27 mouse cellular contexts compared by ENCODE assay signal in the genomic region with DNA sequence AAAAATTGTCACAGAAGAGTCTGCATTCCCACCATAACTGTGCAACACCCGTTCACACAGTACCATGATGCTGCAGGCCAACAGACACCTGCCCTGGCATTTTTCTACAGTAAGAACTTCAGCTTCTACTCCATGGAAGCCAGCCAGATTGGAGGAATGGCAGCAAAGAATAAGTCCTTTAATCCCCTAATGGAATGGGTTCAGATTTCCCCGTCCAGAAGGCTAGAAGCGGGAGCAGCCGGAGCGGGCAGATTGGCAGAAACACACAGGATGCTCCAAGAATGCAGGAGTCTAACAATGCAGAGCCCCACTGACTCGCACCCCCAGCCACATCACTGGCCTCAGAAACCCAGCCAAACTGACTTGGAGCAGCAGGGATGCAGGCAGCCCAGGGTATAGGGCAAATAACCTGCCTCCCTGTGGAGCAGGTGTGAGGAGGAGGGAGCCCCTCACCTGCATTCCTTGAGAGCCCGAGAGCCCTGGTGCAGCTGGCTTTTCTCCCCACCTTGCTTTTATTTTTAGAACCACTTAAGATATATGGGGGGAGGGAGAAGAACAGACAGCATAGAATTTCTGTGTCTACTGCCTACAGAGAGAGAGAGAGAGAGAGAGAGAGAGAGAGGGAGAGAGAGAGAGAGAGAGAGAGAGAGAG. TPM values are rescaled to one million over a fixed set of nuclear protein-coding genes. Genes with fewer than 3 reads are reported as not detected.
DNase-seq lines count a peak whose midpoint lies in the region; ATAC-seq and TF ChIP-seq lines count a peak whose summit lies in the region.
"Had no signal": no experiment of that assay in that cellular context is flagged by ENCODE, and none has a peak within 500 bp of the region (broad histone marks: within the 10 kb centered on the region; RNA-seq: fewer than 3 reads in every experiment).

No protein-coding gene starts in this region.

- no peaks in the 10 kb centered on the region for H3K4me1 ChIP-seq in lung, embryonic 14.5 days (ENCODE audit: insufficient read depth)
- H3K4me1 ChIP-seq: midbrain, embryonic 12.5 days had no signal

- H3K27me3 ChIP-seq in lung, embryonic 14.5 days (ENCODE audit: insufficient read depth, low read length), result no peaks in the 10 kb centered on the region
- H3K27me3 ChIP-seq: Patski had no signal

- TF ChIP-seq CTCF in lung, embryonic 14.5 days (IDR thresholded peaks at IDR 0.05; ENCODE audit: low read depth), result no peak

- H3K9ac ChIP-seq in lung, embryonic 14.5 days, result no peak overlapping the region
- H3K9ac ChIP-seq: embryonic facial prominence, embryonic 13.5 days; heart, embryonic 12.5 days; kidney, embryonic 15.5 days; limb, embryonic 12.5 days; liver, embryonic 12.5 days; midbrain, embryonic 12.5 days had no signal

- H3K27ac ChIP-seq in lung, embryonic 14.5 days (ENCODE audit: low read depth), result peak overlapping the region; percentile 71
- H3K27ac ChIP-seq: embryonic facial prominence, embryonic 13.5 days; kidney, embryonic 15.5 days; limb, embryonic 12.5 days; liver, embryonic 12.5 days; midbrain, embryonic 12.5 days had no signal

- H3K4me3 ChIP-seq in lung, embryonic 14.5 days (ENCODE audit: low read depth, low read length), result no peak overlapping the region
- H3K4me3 ChIP-seq: embryonic facial prominence, embryonic 13.5 days; heart, embryonic 12.5 days; kidney, embryonic 15.5 days; limb, embryonic 12.5 days; liver, embryonic 12.5 days; midbrain, embryonic 12.5 days had no signal

- H3K36me3 ChIP-seq in lung, embryonic 14.5 days (ENCODE audit: insufficient read depth), result no peaks in the 10 kb centered on the region
- H3K36me3 ChIP-seq: embryonic facial prominence, embryonic 13.5 days; heart, embryonic 12.5 days; kidney, embryonic 15.5 days; limb, embryonic 12.5 days; liver, embryonic 12.5 days; midbrain, embryonic 12.5 days had no signal

- peak; percentile 66 for ATAC-seq in lung, embryonic 14.5 days (ENCODE audit: insufficient read depth)
- ATAC-seq: CD4-positive, CD25-positive, alpha-beta regulatory T cell, adult 4 months; forebrain, embryonic 16.5 days; liver, embryonic 12.5 days; lung, postnatal 0 days; Patski had no signal

- 20% methylated on average over 7 of the region's 7 CpGs for WGBS in lung, embryonic 14.5 days

- peak; percentile 28 to 33 for DNase-seq in cerebellum, postnatal 14 days
- DNase-seq in cerebellum, adult 9-10 months, result no peak
- peak; percentile 55 for DNase-seq in lung, embryonic 14.5 days
- no peak for DNase-seq in lung, postnatal 4 days
- DNase-seq in right cerebral cortex, postnatal 10 days (ENCODE audit: low spot score in 2 of 2), result peak; percentile 26 to 30
- no peak for DNase-seq in right cerebral cortex, postnatal 36 days (ENCODE audit: low spot score in 2 of 2)
- DNase-seq in gonadal fat pad, adult 2 months (ENCODE audit: low read depth), result peak; percentile 10
- DNase-seq: adrenal gland, postnatal 36 days; cerebellum, adult 9-11 months; gastrocnemius, postnatal 10 days; heart, adult 18-20 months; heart, postnatal 14 days; kidney, adult 11 months; kidney, postnatal 36 days; layer of hippocampus, postnatal 36 days; right cerebral cortex, adult 18-20 months; thymus, adult 18-20 months had no signal

- peak overlapping the region; percentile 4; the same call in 1 of the 2 replicates for H3K4me2 ChIP-seq in lung, embryonic 14.5 days
- H3K4me2 ChIP-seq: embryonic facial prominence, embryonic 13.5 days; heart, embryonic 12.5 days; kidney, embryonic 15.5 days; limb, embryonic 12.5 days; liver, embryonic 12.5 days; midbrain, embryonic 12.5 days had no signal

- H3K9me3 ChIP-seq in lung, embryonic 14.5 days (ENCODE audit: low read depth, low read length), result peaks cover 4% of the 10 kb centered on the region; the same call in 1 of the 2 replicates
- H3K9me3 ChIP-seq: embryonic facial prominence, embryonic 13.5 days; kidney, embryonic 15.5 days; liver, embryonic 12.5 days; midbrain, embryonic 12.5 days had no signal

RNA-seq across cellular contexts. Expression of a gene that starts 26.7 kb away (rescaled TPM):
- polyA plus RNA-seq in lung, embryonic 14.5 days (2014; fragmentation: Nextera tagmentation; extraction: Ambion mirVana), result 1.6 and 2.2 TPM in 2 replicates
- polyA plus RNA-seq in gonadal fat pad, adult 2 months (2012; rRNA removed), result 2.0 and 5.4 TPM in 2 replicates
- polyA plus RNA-seq: CD4-positive, CD25-positive, alpha-beta regulatory T cell, adult 4 months; liver, embryonic 12.5 days had no signal

RNA-seq across cellular contexts. Expression of a gene that starts 34.8 kb away (rescaled TPM):
- polyA plus RNA-seq in lung, embryonic 14.5 days (2014; fragmentation: Nextera tagmentation; extraction: Ambion mirVana), result 5.3 and 6.7 TPM in 2 replicates
- polyA plus RNA-seq in gonadal fat pad, adult 2 months (2012; rRNA removed), result 5.7 and 6.5 TPM in 2 replicates

RNA-seq across cellular contexts. Expression of a gene that starts 54.5 kb away (rescaled TPM):
- polyA plus RNA-seq in lung, embryonic 14.5 days (2014; fragmentation: Nextera tagmentation; extraction: Ambion mirVana), result 47.6 and 51.0 TPM in 2 replicates
- polyA plus RNA-seq in gonadal fat pad, adult 2 months (2012; rRNA removed), result 27.2 and 44.8 TPM in 2 replicates

Comparison
In these comparisons a context has a peak if more than half of its experiments do, and no peak if none do; other contexts are left out.
1. DNase-seq: peak in cerebellum, postnatal 14 days (2 of 2), lung, embryonic 14.5 days (single experiment), right cerebral cortex, postnatal 10 days (2 of 2) and gonadal fat pad, adult 2 months (single experiment); none in cerebellum, adult 9-10 months (single experiment), lung, postnatal 4 days (0 of 2) and right cerebral cortex, postnatal 36 days (0 of 2).